Mouse (Mus musculus) liver, adult 2 months (tissue): ENCODE data around the gene Eps8l3. TPM values are rescaled to one million over a fixed set of nuclear protein-coding genes. Genes with fewer than 3 reads are reported as not detected.

ENCODE experiments used
- DNase-seq: peaks from one replicate; pipeline ENCODE4 v3.0.0-alpha.2; 2011; ENCODE audit warnings: low read depth, low spot score; ENCODE audit errors: extremely low read depth
- H3K27ac ChIP-seq: fragments of 200-500 bp; replicated peaks from 2 replicates; pipeline ENCODE4 v1.5.1; 2012; ENCODE audit warnings: low read depth, mild to moderate bottlenecking, control low read depth, inconsistent platforms, low read length; ENCODE audit not compliant: insufficient read depth
- H3K27me3 ChIP-seq: fragments of 200-500 bp; 2 replicates; pipeline ENCODE4 v1.6.1; 2012; ENCODE audit warnings: mild to moderate bottlenecking, moderate library complexity, low read length, inconsistent platforms; ENCODE audit not compliant: control insufficient read depth, insufficient read depth
- H3K36me3 ChIP-seq: fragments of 200-500 bp; 2 replicates; pipeline ENCODE4 v1.6.1; 2012; ENCODE audit warnings: low read length, inconsistent platforms; ENCODE audit not compliant: control insufficient read depth, insufficient read depth
- H3K4me1 ChIP-seq: fragments of 200-500 bp; 2 replicates; pipeline ENCODE4 v1.6.1; 2011; ENCODE audit warnings: low read length; ENCODE audit not compliant: control insufficient read depth, insufficient read depth
- H3K4me3 ChIP-seq: fragments of 200-500 bp; 2 replicates; pipeline ENCODE4 v1.5.1; 2011; ENCODE audit warnings: low read depth, mild to moderate bottlenecking, control low read depth, low read length, moderate library complexity; ENCODE audit not compliant: insufficient read depth
- H3K79me2 ChIP-seq: fragments of 200-500 bp; 2 replicates; pipeline ENCODE4 v1.6.1; 2012; ENCODE audit warnings: inconsistent platforms, mild to moderate bottlenecking, low read length, moderate library complexity; ENCODE audit not compliant: control insufficient read depth, insufficient read depth
- H3K9ac ChIP-seq: fragments of 200-500 bp; 2 replicates; pipeline ENCODE4 v1.6.1; 2012; ENCODE audit warnings: low read depth, mild to moderate bottlenecking, control low read depth, inconsistent platforms, low read length
- CTCF ChIP-seq: fragments of 200-500 bp; IDR thresholded peaks from 2 replicates; pipeline ENCODE4 v1.5.1; 2011; ENCODE audit warnings: low read depth, low read length, control low read depth
- POLR2A ChIP-seq: fragments of 200-500 bp; IDR thresholded peaks from 2 replicates; pipeline ENCODE4 v1.6.1; 2011; ENCODE audit warnings: low read length, control low read depth; ENCODE audit not compliant: insufficient read depth; ENCODE audit errors: extremely low read depth
- WGBS: fragments of 180-500 bp; shearing (Covaris S2); methylation state at CpG from one replicate; pipeline ENCODE4 v1.1.7; 2018; 5-methylcytosine and 5-hydroxymethylcytosine counted together
- polyA plus RNA-seq: library from polyadenylated mRNA; depleted of rRNA; stranded (reverse); fragments of >200 nt; gene quantifications from 2 replicates; pipeline ENCODE4 v1.2.3, GENCODE M21; 2012
- total RNA-seq: library from RNA; depleted of rRNA; stranded (reverse); fragments of >200 nt; gene quantifications from 2 replicates; pipeline ENCODE4 v1.2.3, GENCODE M21; 2014

The Eps8l3 gene
- total and polyA plus RNA-seq, 2 experiments: under 0.01 to 0.07 TPM

DNA sequence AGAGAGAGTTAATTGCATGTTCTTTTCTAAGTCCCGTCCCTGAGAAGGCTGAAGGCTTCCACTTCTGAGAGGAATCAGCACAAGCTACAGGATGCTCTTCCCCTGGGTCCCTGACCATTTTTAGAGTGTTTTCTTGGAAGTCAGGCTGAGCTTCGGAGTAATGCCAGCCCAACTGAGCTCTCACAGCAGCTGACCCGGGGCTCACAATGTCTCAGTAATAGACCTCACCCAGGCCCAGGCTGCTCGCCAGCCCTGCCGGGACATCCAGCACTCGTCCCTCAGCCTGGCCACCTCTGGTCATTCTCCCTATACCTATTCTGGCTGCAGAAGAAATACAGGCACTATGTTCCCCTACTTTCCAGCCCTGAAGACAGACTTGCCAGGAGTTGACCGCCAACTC is 35.7 kb upstream of the Eps8l3 start:
- H3K36me3 ChIP-seq: no peaks in the 10 kb centered on the region
- no peak overlapping the region for H3K9ac ChIP-seq
- DNase-seq: no peak
- no peak overlapping the region for H3K4me3 ChIP-seq
- no peaks in the 10 kb centered on the region for H3K4me1 ChIP-seq
- no peaks in the 10 kb centered on the region for H3K27me3 ChIP-seq
- H3K79me2 ChIP-seq: no peaks in the 10 kb centered on the region
- TF ChIP-seq POLR2A (no peak), CTCF (no peak)
- WGBS: 79% methylated on average over 7 of the region's 7 CpGs
- no peak overlapping the region for H3K27ac ChIP-seq

DNA sequence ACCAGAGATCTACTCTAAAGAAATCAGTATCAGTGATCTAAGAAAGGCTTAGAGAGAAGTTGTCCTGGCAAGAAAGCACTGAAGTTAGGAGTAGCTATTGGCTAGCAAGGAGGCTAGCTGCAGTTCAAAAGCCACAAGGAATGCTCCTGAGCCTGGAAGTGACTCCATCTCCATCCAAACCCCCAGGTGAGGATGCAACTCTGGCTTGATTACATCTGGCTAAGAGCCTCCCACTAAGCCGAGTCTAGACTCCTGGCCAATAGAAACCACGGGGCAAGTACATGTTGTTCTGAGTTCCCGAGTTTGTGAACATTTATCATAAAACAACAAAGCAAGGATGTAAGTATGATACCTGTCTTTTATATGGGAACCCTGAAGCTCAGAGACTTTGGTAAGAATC is 33.6 kb upstream of the Eps8l3 start:
- Histone ChIP-seq H3K79me2 (no peaks in the 10 kb centered on the region), H3K27me3 (no peaks in the 10 kb centered on the region), H3K4me3 (no peak overlapping the region), H3K36me3 (no peaks in the 10 kb centered on the region), H3K4me1 (no peaks in the 10 kb centered on the region), H3K9ac (no peak overlapping the region), H3K27ac (no peak overlapping the region)
- 96% methylated on average over 3 of the region's 3 CpGs for WGBS
- no peak for DNase-seq
- no peak for TF ChIP-seq POLR2A

DNA sequence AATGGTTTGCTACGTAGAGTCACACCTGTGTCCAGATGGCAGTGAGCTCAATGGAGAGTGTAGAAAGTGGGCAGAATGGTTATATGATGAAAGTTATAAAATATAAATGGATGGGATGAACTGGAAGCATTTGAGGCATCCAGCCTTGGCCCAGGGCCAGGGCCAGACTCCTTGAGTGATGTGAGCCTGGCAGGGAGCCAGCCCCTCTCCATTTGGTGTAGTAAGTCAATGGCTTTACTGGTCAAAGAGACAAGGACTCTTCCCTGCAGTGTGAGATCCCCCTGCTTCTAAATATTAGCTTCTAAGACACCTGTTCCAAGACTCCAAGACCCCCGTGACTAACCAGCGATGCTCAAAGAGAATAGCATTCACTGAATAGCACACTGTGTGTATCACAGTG is 33.0 kb upstream of the Eps8l3 start:
- no peak overlapping the region for H3K4me3 ChIP-seq

DNA sequence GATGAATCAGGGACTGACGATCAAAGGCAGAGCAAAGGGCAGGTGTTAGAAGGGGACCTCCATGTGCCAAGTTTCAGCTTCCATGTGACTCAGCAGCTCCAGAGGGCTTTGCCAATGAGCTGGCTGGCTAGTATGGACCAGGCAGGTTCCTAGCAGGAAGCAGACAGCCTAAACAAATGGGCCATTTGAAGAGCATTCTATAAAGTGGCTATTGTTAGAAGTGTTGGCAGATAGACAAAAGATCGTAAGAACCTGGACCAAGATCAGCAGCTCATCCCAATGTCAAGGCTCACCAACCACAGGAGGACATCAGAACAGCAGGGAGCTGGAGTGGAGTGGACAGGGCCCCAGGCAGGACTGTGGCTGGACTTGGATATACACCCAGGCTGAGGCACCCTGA is 32.5 kb upstream of the Eps8l3 start:
- no peaks in the 10 kb centered on the region for H3K27me3 ChIP-seq
- TF ChIP-seq POLR2A (no peak), CTCF (no peak)
- no peaks in the 10 kb centered on the region for H3K36me3 ChIP-seq
- H3K4me3 ChIP-seq: no peak overlapping the region
- peaks cover 5% of the 10 kb centered on the region for H3K4me1 ChIP-seq
- no peak overlapping the region for H3K27ac ChIP-seq
- DNase-seq: peak; percentile 58
- H3K79me2 ChIP-seq: no peaks in the 10 kb centered on the region
- no peak overlapping the region for H3K9ac ChIP-seq
- WGBS: 60% methylated on average over 2 of the region's 2 CpGs

More for the DNA sequence above, 33.0 kb upstream of the Eps8l3 start:
- Histone ChIP-seq H3K9ac (no peak overlapping the region), H3K27me3 (no peaks in the 10 kb centered on the region), H3K36me3 (no peaks in the 10 kb centered on the region), H3K4me1 (0 out of 2 replicates have a peak, but pooled peaks cover under 1% of the 10 kb centered on the region), H3K27ac (no peak overlapping the region), H3K79me2 (no peaks in the 10 kb centered on the region)
- WGBS: 97% methylated on average over 3 of the region's 3 CpGs
- TF ChIP-seq POLR2A (no peak), CTCF (no peak)
- DNase-seq: no peak

DNA sequence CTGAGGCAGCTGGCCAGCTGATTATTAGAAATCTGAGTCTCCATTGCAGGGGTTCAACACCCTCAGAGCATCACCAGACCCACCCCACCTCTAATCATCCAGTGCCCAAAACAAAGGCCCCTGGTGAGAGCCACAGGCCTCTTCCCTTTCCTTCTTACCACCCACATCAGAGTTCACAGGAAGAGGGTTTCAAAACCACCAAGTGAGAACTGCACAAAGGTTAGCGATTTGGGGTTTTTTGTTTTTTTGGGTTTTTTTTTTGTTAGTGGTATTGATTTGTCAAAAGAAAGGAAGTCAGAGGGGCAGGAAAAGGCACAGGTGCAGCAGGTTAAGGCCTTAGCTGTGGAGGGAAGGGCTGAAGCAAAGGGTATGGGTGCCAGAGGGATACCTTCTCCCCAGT is 30.9 kb upstream of the Eps8l3 start:
- no peaks in the 10 kb centered on the region for H3K79me2 ChIP-seq
- H3K27me3 ChIP-seq: no peaks in the 10 kb centered on the region
- no peak overlapping the region for H3K27ac ChIP-seq
- WGBS: 86% methylated on average over 1 of the region's 1 CpGs
- no peak overlapping the region for H3K9ac ChIP-seq
- no peak overlapping the region for H3K4me3 ChIP-seq
- DNase-seq: no peak
- no peaks in the 10 kb centered on the region for H3K36me3 ChIP-seq
- TF ChIP-seq CTCF: no peak
- no peak for TF ChIP-seq POLR2A
- H3K4me1 ChIP-seq: peaks cover 10% of the 10 kb centered on the region

DNA sequence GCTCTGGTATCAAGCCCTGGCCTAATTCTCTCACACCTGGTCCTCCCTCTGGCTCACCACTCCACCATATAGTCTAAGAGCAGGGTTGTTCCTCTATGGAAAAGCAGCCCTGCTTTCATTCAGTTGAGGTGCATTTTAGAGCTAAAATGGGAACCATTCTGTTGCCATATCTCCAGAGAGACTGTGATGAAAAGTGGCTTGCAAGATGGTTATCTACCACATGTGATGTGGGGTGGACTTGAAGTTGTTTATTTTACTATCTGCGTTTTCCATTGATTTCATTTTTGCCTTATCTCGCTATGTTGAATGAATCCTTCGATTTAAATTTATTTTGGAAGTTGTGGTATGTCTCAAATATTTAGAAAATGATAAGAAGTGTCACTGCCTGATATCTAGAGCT is 30.2 kb upstream of the Eps8l3 start:
- no peaks in the 10 kb centered on the region for H3K27me3 ChIP-seq
- peaks cover 10% of the 10 kb centered on the region for H3K4me1 ChIP-seq
- TF ChIP-seq CTCF: no peak
- no peak for TF ChIP-seq POLR2A
- no peak overlapping the region for H3K9ac ChIP-seq
- 10% methylated on average over 3 of the region's 3 CpGs for WGBS
- DNase-seq: no peak
- no peak overlapping the region for H3K4me3 ChIP-seq
- H3K27ac ChIP-seq: no peak overlapping the region
- H3K36me3 ChIP-seq: no peaks in the 10 kb centered on the region
- H3K79me2 ChIP-seq: no peaks in the 10 kb centered on the region
